Mouse (Mus musculus): Measurements from ENCODE around the gene Gm8947.
A peak's percentile ranks its signal among the peaks of the same experiment; 100 is the strongest.
"Not testable (repeated sequence)": the region's sequence is repeated elsewhere in the genome, so short reads cannot be mapped to it uniquely, and the experiment has no call there.

The Gm8947 gene

GRCm38 (mm10) chr1:151192075-151192474, at the start of gene Gm8947:
Gene Gm8947 (plus strand): TSS chr1:151192376.
- not testable (repeated sequence) for DNase-seq

DNA sequence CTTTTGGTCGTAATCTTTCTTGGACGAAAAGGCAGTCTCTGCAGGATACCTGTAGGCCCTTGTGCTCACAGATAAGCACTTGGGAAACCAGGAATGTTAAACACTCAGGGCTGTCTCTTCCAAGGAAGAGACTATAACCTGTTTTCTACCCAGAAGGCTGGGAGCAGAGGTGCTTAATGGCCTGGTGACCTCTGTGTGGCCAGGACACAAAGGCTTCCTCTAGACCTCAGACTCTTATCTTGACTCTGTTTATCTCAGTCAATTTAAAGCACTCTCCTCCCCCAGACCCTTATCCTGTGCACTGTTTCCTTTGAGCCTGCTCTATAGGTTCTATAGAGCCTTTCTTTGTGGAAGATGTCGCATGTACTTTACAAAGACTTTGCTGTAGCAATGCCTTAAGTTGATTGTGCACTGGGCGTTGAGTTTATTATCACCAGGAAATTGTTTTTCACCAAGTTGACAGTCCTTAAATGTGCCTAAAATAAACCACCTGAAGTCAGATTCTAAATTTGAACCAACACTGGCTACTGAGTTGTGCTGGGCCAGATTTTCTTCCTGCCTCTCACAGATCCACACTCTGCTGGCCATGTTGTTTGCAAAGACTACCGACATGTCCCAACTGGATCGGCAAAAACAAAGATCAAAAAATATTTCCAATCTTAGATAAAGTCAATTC, 47.6 kb upstream of the Gm8947 start:
- DNase-seq: no peak

GRCm38 (mm10) chr1:151147801-151148200, 44.4 kb upstream of the Gm8947 start:
- no peak for DNase-seq

DNA sequence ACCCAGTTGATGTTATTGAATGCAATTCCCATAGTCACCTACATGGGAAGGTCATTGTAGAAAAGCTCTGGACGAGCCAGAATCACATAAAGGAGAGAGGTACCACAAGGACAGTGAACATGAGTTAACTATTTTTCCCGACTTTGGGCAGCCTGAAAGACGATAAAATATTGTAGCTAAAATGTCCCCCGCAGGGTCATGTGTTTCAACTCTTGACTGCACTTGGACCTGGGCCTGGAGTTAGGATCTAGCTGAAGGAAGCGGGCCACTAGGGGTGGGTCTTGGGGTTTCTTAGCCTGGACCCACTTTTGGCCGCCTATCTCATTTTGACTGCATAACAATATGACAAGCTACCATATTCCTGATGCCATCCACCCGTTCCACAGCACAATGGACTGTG, 42.0 kb upstream of the Gm8947 start:
- DNase-seq: no peak

GRCm38 (mm10) chr1:151151089-151151488, 41.1 kb upstream of the Gm8947 start:
- DNase-seq: no peak

- no peak for DNase-seq
Measured at GRCm38 (mm10) chr1:151153056-151153652, 39.0 kb upstream of the Gm8947 start.

- DNase-seq: not testable (repeated sequence)
Measured at GRCm38 (mm10) chr1:151154131-151154530, 38.0 kb upstream of the Gm8947 start.

- DNase-seq: no peak
Measured at GRCm38 (mm10) chr1:151156129-151156528, 36.0 kb upstream of the Gm8947 start.

- DNase-seq: no peak
Measured at GRCm38 (mm10) chr1:151156777-151157632, 35.2 kb upstream of the Gm8947 start.

- DNase-seq: no peak
Measured at GRCm38 (mm10) chr1:151157963-151158856, 34.0 kb upstream of the Gm8947 start.

DNA sequence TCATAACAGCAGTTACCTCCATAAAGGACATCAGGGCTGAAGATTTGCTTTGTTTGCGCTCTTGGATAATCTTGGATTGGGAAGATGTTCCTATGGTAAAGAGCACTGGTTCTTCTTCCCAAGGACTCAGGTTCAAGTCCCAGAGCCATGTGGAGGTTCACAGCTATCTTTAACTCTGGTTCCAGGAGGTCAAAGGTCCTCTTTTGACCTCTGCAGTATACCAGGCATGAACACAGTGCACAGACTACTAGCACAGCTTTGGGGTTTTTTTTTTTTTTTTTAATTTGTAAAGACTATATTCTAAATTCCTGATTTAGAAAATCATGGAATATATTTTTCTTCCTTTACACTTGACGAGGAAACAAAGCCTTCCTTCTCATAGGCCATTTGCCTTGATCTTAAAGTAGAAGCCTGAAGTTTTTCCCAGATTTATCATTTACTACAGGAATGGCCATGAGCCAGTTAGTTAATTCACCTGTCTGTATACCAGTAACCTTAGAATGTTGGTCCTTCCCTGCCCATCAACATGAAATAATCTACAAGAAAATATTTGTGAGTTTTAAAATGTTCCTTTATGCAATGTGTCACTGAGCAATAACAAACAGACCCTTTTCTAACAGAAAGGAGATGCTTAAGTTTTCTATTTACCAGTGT, 33.2 kb upstream of the Gm8947 start:
- no peak for DNase-seq

DNA sequence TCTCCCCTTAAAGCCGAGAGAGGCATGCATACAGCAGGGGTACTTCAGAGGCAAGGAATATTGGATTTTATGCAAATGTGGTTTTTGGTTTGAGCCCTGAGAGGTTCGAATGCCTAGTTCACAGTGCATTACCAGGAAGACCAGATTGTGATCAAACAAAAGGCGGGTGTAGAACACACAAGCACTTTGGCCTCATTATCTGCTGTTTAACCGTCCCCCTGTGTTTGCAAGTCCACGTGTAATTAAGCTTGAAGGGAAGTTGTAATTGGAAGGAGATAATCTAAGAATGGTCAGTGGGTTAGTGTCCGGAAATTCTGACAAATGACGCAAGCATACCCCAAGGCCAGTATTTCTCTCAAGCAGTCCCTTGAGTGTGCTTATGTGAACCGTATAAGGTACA, 26.1 kb upstream of the Gm8947 start:
- no peak for DNase-seq

DNA sequence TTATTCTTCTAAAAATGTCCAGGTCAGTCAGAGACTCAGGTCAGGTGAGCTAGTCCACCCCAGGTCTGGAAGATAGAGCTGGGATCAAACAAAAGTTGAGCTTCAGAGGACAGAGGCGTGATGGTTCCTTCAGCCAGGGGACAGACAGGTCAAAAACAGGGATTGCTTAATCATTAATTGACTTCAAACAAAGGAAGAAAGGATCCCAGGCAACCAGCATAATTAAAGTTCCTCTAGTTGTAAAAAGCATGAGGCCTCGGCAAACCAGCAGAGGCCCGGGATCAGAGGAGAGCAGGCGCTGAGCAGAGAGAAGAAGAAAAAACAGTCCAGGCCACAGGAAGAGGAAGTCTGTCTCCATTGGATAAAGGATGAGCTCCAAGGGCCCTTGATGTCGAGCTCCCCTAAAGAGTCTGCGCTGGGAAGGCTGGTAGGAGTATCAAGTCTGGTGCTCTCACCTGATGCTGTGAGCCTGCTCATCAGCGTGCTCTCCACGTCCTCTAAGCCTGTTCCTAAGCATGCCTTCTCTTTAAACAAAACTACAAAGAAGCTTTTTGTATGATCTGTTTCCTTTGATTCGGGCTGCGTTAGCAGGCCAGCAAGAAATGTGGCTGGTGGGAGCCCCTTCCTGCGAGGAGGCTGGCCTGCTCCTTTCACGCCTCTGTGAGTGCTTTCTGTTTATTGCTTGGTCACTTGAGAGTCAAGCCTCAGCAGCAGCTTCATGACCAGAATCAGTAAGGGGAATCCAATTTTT, 24.7 kb upstream of the Gm8947 start:
- DNase-seq: no peak

DNA sequence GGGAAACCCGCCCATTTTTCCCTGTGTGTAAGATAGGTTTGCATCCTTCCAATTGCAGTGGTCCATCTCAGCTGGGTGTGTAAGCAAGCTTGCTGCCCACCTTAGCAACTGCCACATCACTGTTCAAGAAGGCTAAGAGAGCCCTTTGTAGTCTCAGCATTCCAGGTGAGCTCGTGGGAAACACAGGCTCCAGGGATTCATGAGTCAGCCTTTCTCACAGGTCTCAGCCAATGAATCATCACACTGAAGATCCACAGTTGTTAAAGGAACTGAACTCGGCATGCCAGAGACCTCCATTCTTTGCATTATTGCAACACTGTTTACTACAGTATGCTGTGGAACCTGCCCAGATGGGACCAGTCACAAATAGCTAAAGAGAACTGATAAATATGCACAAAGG, 23.5 kb upstream of the Gm8947 start:
- no peak for DNase-seq

- no peak for DNase-seq
Measured at GRCm38 (mm10) chr1:151171572-151172461, 20.4 kb upstream of the Gm8947 start.

DNA sequence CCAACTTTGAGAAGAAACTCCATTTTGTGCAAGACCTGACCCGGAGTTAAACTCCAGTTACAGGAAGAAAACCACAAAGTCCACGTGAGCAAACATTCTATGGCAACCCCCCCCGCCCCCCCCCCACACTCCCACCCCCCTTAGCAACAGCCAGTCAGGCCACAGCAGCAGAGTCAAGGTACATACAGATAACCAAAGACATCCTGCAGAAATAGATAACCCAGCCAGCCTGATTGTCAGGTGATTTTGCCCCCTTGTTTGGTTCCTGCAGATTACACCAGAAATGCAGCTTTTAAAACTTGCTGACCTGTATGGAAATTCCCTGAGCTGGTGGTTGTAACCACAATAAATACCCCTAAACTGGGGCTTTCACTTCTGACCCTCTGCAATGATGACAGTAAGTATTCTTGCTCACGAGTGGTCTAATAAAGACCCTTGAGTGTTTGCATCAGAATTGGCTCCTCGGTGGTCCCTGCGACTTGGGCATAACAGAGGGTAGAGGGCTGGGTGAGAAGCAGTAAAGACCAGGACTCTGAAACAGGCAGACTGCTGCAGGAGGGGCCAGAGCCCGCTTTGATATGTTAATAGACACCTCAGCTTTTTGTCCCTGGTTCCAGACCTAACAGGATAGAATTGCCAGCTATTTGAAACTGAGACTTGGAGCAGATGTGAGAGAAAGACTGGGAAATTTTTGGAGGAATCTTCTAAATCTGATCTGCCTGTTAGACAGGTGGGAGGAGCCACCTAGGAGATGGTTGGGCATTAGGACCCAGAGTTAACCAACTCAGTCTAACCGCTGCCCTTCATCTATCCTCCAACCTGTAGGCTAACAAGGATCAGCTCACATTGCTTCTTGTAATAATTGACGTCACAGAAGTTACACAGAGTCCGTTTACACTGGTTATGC, 14.9 kb upstream of the Gm8947 start:
- DNase-seq: peak in 1 of 2 experiments; percentile 20

DNA sequence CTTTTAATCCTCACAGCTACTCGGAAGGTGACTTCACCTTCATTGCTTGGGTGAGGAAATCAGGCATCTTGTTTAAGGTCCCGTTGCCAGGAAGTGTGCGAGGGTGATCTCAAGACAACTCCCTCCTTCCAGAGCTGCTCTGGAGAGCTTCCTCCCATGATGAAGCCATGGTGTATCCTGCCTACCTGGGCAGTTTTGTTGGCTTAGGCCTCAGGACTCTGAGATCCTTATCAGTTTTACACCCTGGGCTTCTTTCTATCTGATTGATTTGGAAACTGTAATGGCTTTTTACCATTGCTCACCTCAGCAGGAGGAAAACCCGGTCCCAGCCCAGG, 14.3 kb upstream of the Gm8947 start:
- DNase-seq: no peak

- DNase-seq: no peak
Measured at GRCm38 (mm10) chr1:151178505-151179083, 13.6 kb upstream of the Gm8947 start.

GRCm38 (mm10) chr1:151180167-151180566, 12.0 kb upstream of the Gm8947 start:
- no peak for DNase-seq
